Mouse (Mus musculus) heart, postnatal 0 days (tissue): ENCODE measurements around the gene Prkag1.

Source experiments
- CTCF ChIP-seq: IDR thresholded peaks from 2 replicates; pipeline ENCODE4 v1.5.1; 2016; ENCODE audit warnings: antibody characterized with exemption, control low read depth, low read depth
- EP300 ChIP-seq: IDR thresholded peaks from 2 replicates; pipeline ENCODE4 v1.6.1; 2016; ENCODE audit warnings: antibody characterized with exemption, low read depth

DNA sequence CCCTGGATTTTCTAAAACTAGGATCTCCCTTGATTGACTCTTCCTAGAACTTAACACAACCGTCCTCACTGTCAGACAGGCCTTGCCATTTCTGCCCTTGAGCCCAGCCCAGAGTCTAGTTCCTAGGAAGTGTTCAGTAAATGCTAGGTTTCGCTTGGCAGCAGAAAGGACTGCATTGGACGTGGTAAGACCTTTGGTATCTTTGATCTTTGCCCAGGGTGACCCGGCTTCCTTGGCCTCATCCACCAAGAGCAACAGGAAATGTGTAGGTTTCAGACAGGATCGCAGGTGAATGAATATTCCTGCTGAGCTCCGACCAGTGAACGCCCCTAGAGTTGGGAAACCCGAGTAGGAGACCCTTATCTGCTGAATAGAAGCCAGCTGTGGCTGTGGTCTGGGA is 28.4 kb downstream of the Prkag1 start:
- TF ChIP-seq EP300 (no peak), CTCF (no peak)
